Mouse (Mus musculus) neural tube, embryonic 13.5 days (tissue): ENCODE data around the gene Tmc2. TPM values are rescaled to one million over a fixed set of nuclear protein-coding genes. Genes with fewer than 3 reads are reported as not detected.
A peak's percentile ranks its signal among the peaks of the same experiment; 100 is the strongest.

Source experiments
- ATAC-seq: fragments of 200-750 bp; cut with Nextera tagmentation; 2 replicates; pipeline ENCODE4 v1.8.0; 2017; ENCODE audit warnings: low read depth, mild to moderate bottlenecking, moderate TSS enrichment, moderate library complexity
- H3K27ac ChIP-seq: fragments of 300-500 bp; sonication (generic); replicated peaks from 2 replicates; pipeline ENCODE4 v1.5.1; 2015; ENCODE audit warnings: moderate library complexity, mild to moderate bottlenecking, inconsistent platforms
- H3K27me3 ChIP-seq: fragments of 300-500 bp; sonication (generic); 2 replicates; pipeline ENCODE4 v1.6.1; 2015; ENCODE audit warnings: mild to moderate bottlenecking, inconsistent platforms
- H3K36me3 ChIP-seq: fragments of 300-500 bp; sonication (generic); 2 replicates; pipeline ENCODE4 v1.6.1; 2015; ENCODE audit warnings: mild to moderate bottlenecking, inconsistent platforms
- H3K4me1 ChIP-seq: fragments of 300-500 bp; sonication (generic); replicated peaks from 2 replicates; pipeline ENCODE4 v1.6.1; 2015; ENCODE audit warnings: inconsistent platforms
- H3K4me2 ChIP-seq: fragments of 300-500 bp; sonication (generic); 2 replicates; pipeline ENCODE4 v1.6.1; 2015; ENCODE audit warnings: inconsistent platforms, mild to moderate bottlenecking, moderate library complexity
- H3K4me3 ChIP-seq: fragments of 300-500 bp; sonication (generic); 2 replicates; pipeline ENCODE4 v1.5.1; 2015; ENCODE audit warnings: mild to moderate bottlenecking, inconsistent platforms
- H3K9ac ChIP-seq: fragments of 300-500 bp; sonication (generic); 2 replicates; pipeline ENCODE4 v1.6.1; 2015; ENCODE audit warnings: moderate library complexity, mild to moderate bottlenecking, inconsistent platforms
- H3K9me3 ChIP-seq: fragments of 300-500 bp; sonication (generic); 2 replicates; pipeline ENCODE4 v1.6.1; 2016; ENCODE audit warnings: inconsistent platforms
- WGBS: fragments of 180-500 bp; shearing (Covaris S2); methylation state at CpG from one replicate; pipeline ENCODE4 v1.1.7; 2015; 5-methylcytosine and 5-hydroxymethylcytosine counted together
- polyA plus RNA-seq: library from polyadenylated mRNA; unstranded; fragments of >200 nt; fragmentation: Nextera tagmentation; extraction: Ambion mirVana; gene quantifications from 2 replicates; pipeline ENCODE4 v1.2.1, GENCODE M21; 2015

The Tmc2 gene
- polyA plus RNA-seq, 1 experiment from 2014 or later = not detected

DNA sequence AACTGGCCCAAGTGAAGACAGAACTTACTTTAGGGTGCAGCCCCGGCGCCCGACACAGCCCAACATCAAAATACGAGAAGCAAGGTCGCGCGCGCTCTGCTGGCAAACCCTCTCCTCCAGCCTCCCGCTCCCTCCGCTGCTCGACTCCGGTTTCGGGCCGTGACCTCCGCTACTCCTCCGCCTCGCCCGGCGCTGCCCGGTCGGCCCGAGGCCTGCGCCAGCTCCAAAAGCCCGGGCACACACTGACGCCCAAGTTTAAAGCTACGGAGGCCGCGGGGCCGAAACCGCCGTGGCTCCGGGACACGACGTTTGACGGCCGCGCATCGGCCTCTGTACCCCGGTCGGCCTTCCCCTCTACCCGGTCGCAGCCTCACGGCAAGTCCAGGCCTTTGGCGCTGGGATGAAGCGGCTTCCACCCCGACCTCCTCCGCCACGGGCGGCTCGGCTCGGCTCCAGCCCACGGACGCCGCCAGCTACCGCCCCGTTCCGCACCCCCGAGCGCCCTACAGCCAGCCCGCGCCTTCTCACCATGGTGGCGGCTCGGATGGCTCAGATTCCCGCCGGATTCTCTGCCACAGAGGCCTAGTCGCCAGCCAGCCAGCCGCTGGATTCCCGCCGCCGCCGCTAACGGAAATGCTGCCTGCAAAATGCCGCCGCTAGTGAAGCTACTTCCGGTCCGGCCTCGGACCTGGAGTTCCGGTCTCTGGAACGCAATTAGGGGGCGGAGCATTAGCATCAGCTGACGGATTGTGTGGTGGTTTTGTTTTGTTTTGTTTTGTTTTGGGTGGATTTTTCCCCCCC, 16.1 kb upstream of the Tmc2 start, which contains the start of gene Snrpb:
TSS of gene Snrpb (minus strand) at position 698 of the 801 bp plus-strand sequence.
- Histone ChIP-seq H3K4me2 (peak within 1 kb of the TSS; percentile 94), H3K36me3 (peaks cover 30% of the 10 kb centered on the region), H3K4me3 (peak within 1 kb of the TSS; percentile 94), H3K4me1 (peaks cover 31% of the 10 kb centered on the region), H3K9ac (peak within 1 kb of the TSS; percentile 99), H3K27me3 (no peaks in the 10 kb centered on the region; the same call in 1 of the 2 replicates), H3K27ac (peak within 1 kb of the TSS; percentile 97), H3K9me3 (no peaks in the 10 kb centered on the region)
- ATAC-seq = peak; percentile 95
- WGBS = under 1% methylated on average over 81 of the region's 81 CpGs

GRCm38 (mm10) chr2:130179507-130180019, 15.4 kb upstream of the Tmc2 start:
- ATAC-seq = peak; percentile 78
- peak overlapping the region; percentile 94 for H3K4me3 ChIP-seq
- peaks cover 31% of the 10 kb centered on the region for H3K4me1 ChIP-seq
- peaks cover 24% of the 10 kb centered on the region for H3K36me3 ChIP-seq
- no peaks in the 10 kb centered on the region for H3K9me3 ChIP-seq
- 1% methylated on average over 15 of the region's 15 CpGs for WGBS
- H3K27me3 ChIP-seq = no peaks in the 10 kb centered on the region; the same call in 1 of the 2 replicates
- peak overlapping the region; percentile 97 for H3K27ac ChIP-seq
- H3K4me2 ChIP-seq = peak overlapping the region; percentile 94
- peak overlapping the region; percentile 81 for H3K9ac ChIP-seq

DNA sequence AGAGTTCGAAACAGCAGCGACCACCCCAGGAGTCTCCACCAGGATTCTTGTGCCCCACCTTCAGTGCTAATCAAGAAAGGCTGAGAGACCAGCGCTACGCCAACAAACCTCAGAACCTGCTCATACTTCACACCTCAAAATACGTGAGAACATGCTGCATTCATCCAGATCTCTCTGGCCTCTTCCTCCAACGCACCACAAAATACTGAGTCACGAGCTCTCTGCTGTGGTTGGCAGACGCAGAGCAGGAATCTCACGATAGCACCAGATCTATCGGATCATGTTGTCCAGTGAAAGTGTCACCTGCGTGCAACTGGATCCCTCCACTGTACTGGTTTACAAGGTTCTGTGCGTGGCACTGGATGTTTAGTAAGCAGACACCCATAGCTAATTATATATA, 6.6 kb upstream of the Tmc2 start:
- H3K4me2 ChIP-seq = no peak overlapping the region
- WGBS = 90% methylated on average over 12 of the region's 12 CpGs
- H3K4me1 ChIP-seq = no peaks in the 10 kb centered on the region
- no peak for ATAC-seq
- no peaks in the 10 kb centered on the region for H3K9me3 ChIP-seq
- no peak overlapping the region for H3K4me3 ChIP-seq
- no peak overlapping the region for H3K27ac ChIP-seq
- no peak overlapping the region for H3K9ac ChIP-seq
- no peaks in the 10 kb centered on the region for H3K36me3 ChIP-seq
- no peaks in the 10 kb centered on the region for H3K27me3 ChIP-seq

- Histone ChIP-seq H3K9me3 (no peaks in the 10 kb centered on the region), H3K4me3 (no peak overlapping the region), H3K36me3 (no peaks in the 10 kb centered on the region), H3K9ac (no peak overlapping the region), H3K4me1 (no peaks in the 10 kb centered on the region), H3K4me2 (no peak overlapping the region), H3K27me3 (no peaks in the 10 kb centered on the region), H3K27ac (no peak overlapping the region)
- WGBS = 65% methylated on average over 5 of the region's 5 CpGs
- no peak for ATAC-seq
Observed at GRCm38 (mm10) chr2:130200961-130201360, 6.0 kb downstream of the Tmc2 start.

- Histone ChIP-seq H3K9me3 (no peaks in the 10 kb centered on the region), H3K27me3 (no peaks in the 10 kb centered on the region), H3K4me1 (no peaks in the 10 kb centered on the region), H3K4me2 (no peak overlapping the region), H3K4me3 (no peak overlapping the region), H3K9ac (no peak overlapping the region), H3K27ac (no peak overlapping the region), H3K36me3 (no peaks in the 10 kb centered on the region)
- 82% methylated on average over 2 of the region's 2 CpGs for WGBS
- no peak for ATAC-seq
Observed at GRCm38 (mm10) chr2:130207376-130207775, 12.4 kb downstream of the Tmc2 start.

DNA sequence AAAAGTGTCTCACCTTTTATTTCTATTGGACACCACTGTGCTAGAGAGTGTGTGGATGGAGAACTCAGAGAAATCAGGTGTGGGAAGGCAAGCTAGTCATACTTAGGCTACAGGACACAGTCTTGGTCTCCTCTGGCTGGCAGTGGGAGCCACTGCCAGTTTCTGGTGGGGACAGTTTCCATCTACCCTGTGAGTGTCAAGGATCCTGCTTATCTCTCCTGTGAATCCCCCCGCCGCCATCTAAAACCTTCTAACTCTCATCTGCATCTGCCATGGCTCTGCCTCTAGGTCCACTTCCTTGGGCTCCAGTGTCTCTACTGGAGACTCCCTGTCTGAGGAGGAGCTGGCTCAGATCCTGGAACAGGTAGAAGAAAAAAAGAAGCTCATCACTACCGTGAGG, 13.0 kb downstream of the Tmc2 start:
- no peak overlapping the region for H3K4me2 ChIP-seq
- ATAC-seq = no peak
- H3K27me3 ChIP-seq = no peaks in the 10 kb centered on the region
- no peaks in the 10 kb centered on the region for H3K4me1 ChIP-seq
- no peaks in the 10 kb centered on the region for H3K9me3 ChIP-seq
- no peaks in the 10 kb centered on the region for H3K36me3 ChIP-seq
- no peak overlapping the region for H3K9ac ChIP-seq
- H3K4me3 ChIP-seq = no peak overlapping the region
- no peak overlapping the region for H3K27ac ChIP-seq
- 87% methylated on average over 3 of the region's 3 CpGs for WGBS

DNA sequence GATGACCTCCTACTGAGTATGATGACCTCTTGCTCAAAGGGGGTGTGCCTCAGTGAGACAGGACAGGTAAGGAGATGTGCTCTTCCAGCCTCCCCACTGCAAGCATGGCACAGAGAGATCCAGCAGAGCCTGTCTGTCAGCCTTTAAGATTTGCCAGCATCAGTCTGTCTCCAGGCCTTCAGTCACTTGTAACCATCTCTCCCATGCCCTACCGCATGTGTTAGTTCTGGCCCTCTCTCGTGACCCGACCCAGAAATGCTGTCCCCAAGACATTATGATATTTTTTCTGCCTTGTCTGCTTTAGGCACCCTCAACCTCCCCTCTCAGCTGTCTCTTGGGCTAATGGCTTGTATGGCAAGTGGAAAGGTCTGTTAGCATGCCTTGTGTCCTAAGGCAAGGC, 14.6 kb downstream of the Tmc2 start:
- H3K9ac ChIP-seq = no peak overlapping the region
- H3K36me3 ChIP-seq = no peaks in the 10 kb centered on the region
- WGBS = 95% methylated on average over 3 of the region's 3 CpGs
- ATAC-seq = no peak
- H3K9me3 ChIP-seq = no peaks in the 10 kb centered on the region
- no peak overlapping the region for H3K4me3 ChIP-seq
- no peak overlapping the region for H3K4me2 ChIP-seq
- no peaks in the 10 kb centered on the region for H3K4me1 ChIP-seq
- no peak overlapping the region for H3K27ac ChIP-seq
- H3K27me3 ChIP-seq = no peaks in the 10 kb centered on the region

DNA sequence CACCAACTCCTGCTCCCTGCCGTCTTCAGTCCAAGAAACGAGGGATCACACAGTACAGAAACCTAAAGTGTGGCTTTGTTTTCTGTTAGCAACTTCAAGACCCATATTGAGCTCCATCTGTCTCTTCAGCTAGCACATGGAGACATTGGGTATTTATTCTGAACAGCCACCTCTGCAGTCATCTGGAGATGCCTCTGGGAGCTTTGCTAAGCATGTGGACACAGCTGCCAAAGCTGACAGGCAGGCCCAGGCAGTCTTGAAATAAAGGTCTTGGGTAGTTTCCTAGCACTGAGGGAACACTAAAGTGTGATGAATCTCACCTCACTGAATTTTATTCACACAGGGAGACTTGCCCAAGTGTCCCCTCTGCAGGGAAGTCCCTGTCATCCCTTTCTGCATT, 16.6 kb downstream of the Tmc2 start:
- H3K9me3 ChIP-seq = no peaks in the 10 kb centered on the region
- H3K27me3 ChIP-seq = no peaks in the 10 kb centered on the region
- WGBS = 68% methylated on average over 2 of the region's 2 CpGs
- no peak overlapping the region for H3K4me2 ChIP-seq
- H3K9ac ChIP-seq = no peak overlapping the region
- H3K27ac ChIP-seq = no peak overlapping the region
- no peak overlapping the region for H3K4me3 ChIP-seq
- no peak for ATAC-seq
- no peaks in the 10 kb centered on the region for H3K4me1 ChIP-seq
- H3K36me3 ChIP-seq = no peaks in the 10 kb centered on the region

- 55% methylated on average over 9 of the region's 9 CpGs for WGBS
- Histone ChIP-seq H3K9ac (no peak overlapping the region), H3K9me3 (no peaks in the 10 kb centered on the region), H3K4me2 (no peak overlapping the region), H3K4me1 (no peaks in the 10 kb centered on the region), H3K27ac (no peak overlapping the region), H3K4me3 (no peak overlapping the region), H3K27me3 (no peaks in the 10 kb centered on the region), H3K36me3 (no peaks in the 10 kb centered on the region)
- no peak for ATAC-seq
Observed at GRCm38 (mm10) chr2:130246912-130247311, 51.9 kb downstream of the Tmc2 start.

- H3K36me3 ChIP-seq = no peaks in the 10 kb centered on the region
- no peaks in the 10 kb centered on the region for H3K9me3 ChIP-seq
- H3K4me3 ChIP-seq = no peak overlapping the region
- H3K9ac ChIP-seq = no peak overlapping the region
- WGBS = 73% methylated on average over 7 of the region's 7 CpGs
- H3K4me1 ChIP-seq = no peaks in the 10 kb centered on the region
- H3K27me3 ChIP-seq = no peaks in the 10 kb centered on the region
- no peak for ATAC-seq
- H3K4me2 ChIP-seq = no peak overlapping the region
- H3K27ac ChIP-seq = no peak overlapping the region
Observed at GRCm38 (mm10) chr2:130248226-130248625, 53.2 kb downstream of the Tmc2 start.

GRCm38 (mm10) chr2:130256762-130257161, 61.8 kb downstream of the Tmc2 start:
- Histone ChIP-seq H3K4me3 (no peak overlapping the region), H3K9ac (no peak overlapping the region), H3K4me2 (no peak overlapping the region), H3K4me1 (no peaks in the 10 kb centered on the region), H3K9me3 (no peaks in the 10 kb centered on the region), H3K27ac (no peak overlapping the region), H3K27me3 (no peaks in the 10 kb centered on the region), H3K36me3 (no peaks in the 10 kb centered on the region)
- WGBS = 82% methylated on average over 4 of the region's 4 CpGs
- no peak for ATAC-seq

DNA sequence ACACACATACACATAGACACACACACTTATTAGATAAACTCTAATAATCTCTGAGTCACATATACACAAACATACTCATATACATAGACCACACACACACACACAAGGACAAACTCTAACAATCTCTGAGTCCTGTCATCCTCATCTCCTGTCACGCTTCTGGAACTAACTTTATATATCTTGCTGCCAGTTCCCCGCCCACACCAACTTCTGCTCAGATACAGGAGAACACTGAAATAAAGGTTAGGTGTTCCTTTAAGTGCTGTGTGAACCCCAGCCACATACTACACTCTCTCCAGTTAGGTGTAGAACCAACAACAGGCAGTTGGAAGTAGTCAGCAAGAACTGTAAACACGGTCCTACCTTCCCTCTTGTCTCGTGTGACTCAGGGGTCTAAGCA, 65.8 kb downstream of the Tmc2 start:
- Histone ChIP-seq H3K27ac (no peak overlapping the region), H3K36me3 (no peaks in the 10 kb centered on the region), H3K9me3 (no peaks in the 10 kb centered on the region), H3K9ac (no peak overlapping the region), H3K4me3 (no peak overlapping the region), H3K4me1 (no peaks in the 10 kb centered on the region), H3K4me2 (no peak overlapping the region), H3K27me3 (no peaks in the 10 kb centered on the region)
- 91% methylated on average over 4 of the region's 4 CpGs for WGBS
- ATAC-seq = no peak

- H3K9me3 ChIP-seq = no peaks in the 10 kb centered on the region
- no peaks in the 10 kb centered on the region for H3K36me3 ChIP-seq
- no peak overlapping the region for H3K4me2 ChIP-seq
- no peak overlapping the region for H3K27ac ChIP-seq
- WGBS = 87% methylated on average over 2 of the region's 2 CpGs
- no peak for ATAC-seq
- no peak overlapping the region for H3K4me3 ChIP-seq
- no peaks in the 10 kb centered on the region for H3K27me3 ChIP-seq
- H3K9ac ChIP-seq = no peak overlapping the region
- no peaks in the 10 kb centered on the region for H3K4me1 ChIP-seq
Observed at GRCm38 (mm10) chr2:130261914-130262313, 66.9 kb downstream of the Tmc2 start.
